Mouse (Mus musculus) frontal cortex, adult (tissue): ENCODE results near the gene Sstr4.

ENCODE experiments used
- ATAC-seq: cut with Nextera tagmentation; 2 replicates; pipeline ENCODE4 v1.9.2; 2017; ENCODE audit warnings: mild to moderate bottlenecking, moderate library complexity, mixed read lengths; ENCODE audit not compliant: low TSS enrichment

Gene Sstr4

DNA sequence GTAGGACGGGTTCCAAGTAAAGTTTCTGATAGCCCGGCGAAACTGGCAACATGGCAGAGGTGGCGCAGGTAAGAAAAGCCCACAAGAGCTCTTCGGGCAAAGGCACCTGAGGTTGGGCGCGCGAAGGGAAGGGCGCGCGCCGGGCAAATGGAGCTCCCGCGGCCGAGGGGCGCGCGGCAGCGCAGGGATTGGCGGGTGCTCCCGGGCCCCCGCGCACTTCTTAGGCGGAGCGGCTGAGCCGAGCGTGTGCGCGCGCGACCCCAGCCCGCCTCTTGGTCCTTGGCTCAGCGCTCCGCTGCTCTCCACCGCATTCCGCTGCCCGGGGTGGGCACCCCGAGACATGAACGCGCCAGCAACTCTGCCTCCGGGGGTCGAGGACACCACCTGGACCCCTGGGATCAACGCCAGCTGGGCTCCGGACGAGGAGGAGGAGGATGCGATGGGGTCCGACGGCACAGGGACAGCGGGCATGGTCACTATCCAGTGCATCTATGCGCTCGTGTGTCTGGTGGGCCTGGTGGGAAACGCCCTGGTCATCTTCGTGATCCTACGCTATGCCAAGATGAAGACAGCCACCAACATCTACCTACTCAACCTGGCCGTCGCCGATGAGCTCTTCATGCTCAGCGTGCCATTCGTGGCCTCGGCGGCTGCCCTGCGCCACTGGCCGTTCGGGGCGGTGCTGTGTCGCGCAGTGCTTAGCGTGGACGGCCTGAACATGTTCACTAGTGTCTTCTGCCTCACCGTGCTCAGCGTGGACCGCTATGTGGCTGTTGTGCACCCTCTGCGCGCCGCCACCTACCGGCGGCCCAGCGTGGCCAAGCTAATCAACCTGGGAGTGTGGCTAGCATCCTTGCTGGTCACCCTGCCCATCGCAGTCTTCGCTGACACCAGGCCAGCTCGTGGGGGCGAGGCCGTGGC, at the start of gene Sstr4:
Gene Sstr4, plus strand, starts transcription at position 214 of the 921 bp plus-strand sequence.
- ATAC-seq: peak; percentile 60

DNA sequence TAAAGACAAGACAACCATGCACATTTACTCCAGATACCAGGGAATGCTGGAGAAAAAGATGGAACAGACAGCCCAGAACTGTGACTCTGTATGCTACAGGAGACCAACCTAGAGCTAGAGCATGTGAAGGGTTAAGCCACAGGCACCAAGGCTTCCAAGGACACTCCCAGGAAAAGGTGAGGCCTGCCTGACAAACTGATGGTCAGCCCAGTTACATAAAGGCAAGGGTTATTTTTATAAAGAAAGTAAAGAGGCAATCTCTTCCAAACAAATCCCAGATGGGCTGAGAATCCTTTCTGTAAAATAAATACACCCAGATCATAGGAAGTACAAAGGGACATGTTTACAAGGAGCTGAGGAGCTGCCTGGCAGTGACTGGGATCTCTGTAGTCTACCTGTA, 49.8 kb upstream of the Sstr4 start:
- no peak for ATAC-seq

DNA sequence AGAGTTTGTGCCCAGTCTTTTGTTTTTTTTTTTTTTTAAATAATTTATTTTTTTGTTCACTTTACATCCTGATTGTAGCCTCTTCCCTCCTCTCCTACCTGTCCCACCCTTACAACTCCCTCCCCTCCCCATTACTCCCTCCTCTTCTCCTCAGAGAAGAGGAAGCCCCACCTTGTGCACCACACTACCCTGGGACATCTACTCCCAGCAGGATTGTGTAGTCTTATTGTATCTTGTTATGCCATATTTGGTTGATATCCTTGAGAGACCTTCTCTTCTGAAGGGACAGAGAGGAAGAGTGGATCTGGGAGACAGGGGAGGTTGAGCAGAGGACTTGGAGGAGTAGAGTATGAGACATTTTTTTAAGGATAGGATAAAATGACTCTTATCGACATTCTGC, 48.2 kb upstream of the Sstr4 start:
- no peak for ATAC-seq

DNA sequence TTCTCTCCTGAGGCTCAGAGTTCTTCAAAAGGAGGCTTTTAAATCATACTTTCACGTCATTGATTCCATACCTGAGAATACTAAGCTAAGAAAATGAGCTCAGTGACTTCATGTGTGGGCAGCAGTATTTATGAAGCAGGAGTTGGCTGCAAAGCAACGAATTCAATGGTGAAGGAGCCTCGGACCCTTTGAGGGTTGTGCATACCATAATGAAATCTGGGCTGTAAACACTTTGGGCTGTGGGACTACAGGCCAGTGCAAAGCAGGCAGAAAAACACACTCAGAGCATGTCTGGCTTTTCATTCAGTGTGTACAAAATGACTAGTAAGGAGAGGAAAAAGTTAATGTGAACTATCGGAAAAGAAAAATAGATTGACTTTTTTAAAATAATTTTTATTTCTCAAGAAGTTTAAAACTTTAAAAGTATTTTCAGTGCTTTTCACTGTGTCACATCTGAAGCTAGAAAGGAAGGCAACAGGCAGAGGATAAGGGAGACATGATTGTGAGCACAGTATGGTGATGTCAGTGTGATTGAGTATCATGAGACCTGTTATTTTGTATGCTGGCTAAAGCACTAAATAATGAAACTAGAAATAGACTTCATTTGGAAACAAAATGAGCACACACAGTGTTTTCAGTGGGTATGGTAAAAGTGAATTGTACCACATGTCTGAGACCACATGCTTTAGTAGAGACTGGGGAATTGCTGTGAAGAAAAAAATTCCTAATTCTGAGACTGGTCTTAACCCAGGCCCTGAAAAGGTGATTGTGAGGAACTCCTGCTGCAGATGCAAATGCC, 45.4 kb upstream of the Sstr4 start:
- ATAC-seq: no peak

- no peak for ATAC-seq
Observed at GRCm38 (mm10) chr2:148350460-148350859, 44.7 kb upstream of the Sstr4 start.

- no peak for ATAC-seq
Observed at GRCm38 (mm10) chr2:148352655-148353054, 42.5 kb upstream of the Sstr4 start.

GRCm38 (mm10) chr2:148357145-148357544, 38.0 kb upstream of the Sstr4 start:
- peak; percentile 93 for ATAC-seq

DNA sequence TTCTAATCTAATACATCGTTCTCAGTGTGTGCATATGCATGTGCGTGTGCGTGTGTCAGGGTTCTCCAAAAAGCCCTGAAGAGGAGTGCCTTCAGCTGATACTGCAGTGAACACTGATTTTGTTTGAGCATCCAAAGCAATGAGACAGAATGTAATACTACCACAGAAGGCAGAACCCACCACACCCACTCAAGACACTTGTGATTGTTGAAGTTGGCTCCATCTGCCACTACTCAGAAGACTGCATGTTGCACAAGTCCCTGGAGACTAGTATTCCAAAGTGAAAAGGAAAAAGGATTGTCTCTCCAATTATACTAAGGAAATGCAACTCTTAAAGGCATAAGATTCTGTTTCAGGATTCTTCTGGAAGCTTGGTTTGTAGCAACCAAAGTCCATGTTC, 30.6 kb upstream of the Sstr4 start:
- peak; percentile 97 for ATAC-seq

- ATAC-seq: no peak
Observed at GRCm38 (mm10) chr2:148365227-148365626, 29.9 kb upstream of the Sstr4 start.

GRCm38 (mm10) chr2:148371743-148372630, 23.2 kb upstream of the Sstr4 start:
- no peak for ATAC-seq

GRCm38 (mm10) chr2:148373602-148374071, 21.5 kb upstream of the Sstr4 start:
- peak; percentile 67; the same call in 1 of the 2 replicates for ATAC-seq

GRCm38 (mm10) chr2:148375326-148376150, 19.6 kb upstream of the Sstr4 start:
- ATAC-seq: no peak

- no peak for ATAC-seq
Observed at GRCm38 (mm10) chr2:148378817-148379342, 16.3 kb upstream of the Sstr4 start.

GRCm38 (mm10) chr2:148379899-148380413, 15.2 kb upstream of the Sstr4 start:
- ATAC-seq: no peak

GRCm38 (mm10) chr2:148381076-148381475, 14.1 kb upstream of the Sstr4 start:
- ATAC-seq: no peak

DNA sequence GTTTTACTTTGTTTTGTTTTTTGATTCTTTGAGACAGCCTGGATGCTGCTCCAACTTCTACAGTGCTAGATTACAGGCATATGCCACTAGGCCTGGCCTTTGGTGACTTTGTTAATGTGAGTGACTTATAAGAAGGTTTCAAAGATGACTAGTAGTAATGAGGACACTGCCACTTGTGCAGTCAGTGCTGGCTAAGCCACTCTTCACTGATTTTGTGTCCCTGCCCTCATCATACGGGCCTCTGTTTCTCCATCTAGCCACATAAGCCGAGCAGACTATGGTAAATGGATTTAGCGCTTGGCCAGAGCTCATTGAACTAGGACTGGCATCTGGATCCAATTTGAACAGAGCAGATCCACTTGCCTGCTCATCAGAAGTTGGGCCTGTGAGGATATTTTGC, 8.7 kb upstream of the Sstr4 start:
- no peak for ATAC-seq

- no peak for ATAC-seq
Observed at GRCm38 (mm10) chr2:148386927-148387326, 8.2 kb upstream of the Sstr4 start.

GRCm38 (mm10) chr2:148387652-148388581, 7.2 kb upstream of the Sstr4 start:
- ATAC-seq: peak; percentile 90

- ATAC-seq: no peak
Observed at GRCm38 (mm10) chr2:148393149-148393548, 2.0 kb upstream of the Sstr4 start.
